34 mouse cellular contexts compared by ENCODE assay signal in genomic region chr11:101647093-101647492, GRCm38 (mm10). TPM values are rescaled to one million over a fixed set of nuclear protein-coding genes. Genes with fewer than 3 reads are reported as not detected.
"Had no signal": no experiment of that assay in that cellular context is flagged by ENCODE, and none has a peak within 500 bp of the region (broad histone marks: within the 10 kb centered on the region; RNA-seq: fewer than 3 reads in every experiment).

No protein-coding gene starts in this region.

RNA-seq across cellular contexts. Expression of gene Gm11634, which starts 48.0 kb away (rescaled TPM):
- total RNA-seq: forebrain, postnatal 0 days; gastrocnemius, adult 18-20 months; gastrocnemius, adult 8-10 months; gastrocnemius, postnatal 14 days; gastrocnemius, postnatal 36 days; heart, adult 18-20 months; heart, adult 8-10 months; heart, postnatal 10 days; heart, postnatal 25 days; heart, postnatal 4 days; hindbrain, postnatal 0 days; layer of hippocampus, adult 18-20 months; layer of hippocampus, adult 8-10 months; layer of hippocampus, postnatal 14 days; layer of hippocampus, postnatal 36 days; left cerebral cortex, adult 18-20 months; left cerebral cortex, adult 8-10 months; left cerebral cortex, postnatal 10 days; left cerebral cortex, postnatal 25 days; left cerebral cortex, postnatal 4 days; liver, adult 2 months had no signal
- polyA plus RNA-seq: forebrain, postnatal 0 days; heart, embryonic 10.5 days; heart, embryonic 12.5 days; heart, embryonic 14.5 days; heart, embryonic 16.5 days; hindbrain, embryonic 10.5 days; hindbrain, embryonic 12.5 days; hindbrain, postnatal 0 days; intestine, embryonic 15.5 days; kidney, adult 2 months; kidney, embryonic 15.5 days; large intestine, adult 2 months; limb, embryonic 11.5 days; limb, embryonic 13.5 days; limb, embryonic 15.5 days; liver, adult 2 months had no signal
